Mouse (Mus musculus) stomach, embryonic 16.5 days (tissue): ENCODE measurements around the gene C2cd4b. TPM values are rescaled to one million over a fixed set of nuclear protein-coding genes. Genes with fewer than 3 reads are reported as not detected.

Source experiments
- ATAC-seq: fragments of 200-750 bp; cut with Nextera tagmentation; 2 replicates; pipeline ENCODE4 v1.8.0; 2017; ENCODE audit warnings: moderate number of reproducible peaks, moderate TSS enrichment; ENCODE audit not compliant: insufficient read depth, low FRiP score
- H3K27ac ChIP-seq: fragments of 300-500 bp; sonication (generic); 2 replicates; pipeline ENCODE4 v1.5.1; 2014; ENCODE audit warnings: low read length
- H3K27me3 ChIP-seq: fragments of 300-500 bp; sonication (generic); 2 replicates; pipeline ENCODE4 v1.6.1; 2014; ENCODE audit warnings: low read length, control low read depth, mixed read lengths; ENCODE audit not compliant: control insufficient read depth, insufficient read depth
- H3K36me3 ChIP-seq: fragments of 300-500 bp; sonication (generic); 2 replicates; pipeline ENCODE4 v1.6.1; 2014; ENCODE audit warnings: low read length; ENCODE audit not compliant: control insufficient read depth, insufficient read depth
- H3K4me1 ChIP-seq: fragments of 300-500 bp; sonication (generic); 2 replicates; pipeline ENCODE4 v1.6.1; 2014; ENCODE audit warnings: low read length, control low read depth, mixed read lengths; ENCODE audit not compliant: control insufficient read depth, insufficient read depth
- H3K4me2 ChIP-seq: fragments of 300-500 bp; sonication (generic); 2 replicates; pipeline ENCODE4 v1.6.1; 2014; ENCODE audit warnings: low read depth, low read length, mixed read lengths
- H3K4me3 ChIP-seq: fragments of 300-500 bp; sonication (generic); replicated peaks from 2 replicates; pipeline ENCODE4 v1.5.1; 2014; ENCODE audit warnings: mild to moderate bottlenecking, low read length
- H3K9ac ChIP-seq: fragments of 300-500 bp; sonication (generic); 2 replicates; pipeline ENCODE4 v1.6.1; 2014; ENCODE audit warnings: low read length
- H3K9me3 ChIP-seq: fragments of 300-500 bp; sonication (generic); replicated peaks from 2 replicates; pipeline ENCODE4 v1.6.1; 2016; ENCODE audit warnings: low read length, control low read depth; ENCODE audit not compliant: control insufficient read depth
- WGBS: fragments of 180-500 bp; shearing (Covaris S2); extraction: QIAGEN DNeasy Blood & Tissue Kit; methylation state at CpG from one replicate; pipeline ENCODE4 v1.1.7; 2014; 5-methylcytosine and 5-hydroxymethylcytosine counted together
- polyA plus RNA-seq: library from polyadenylated mRNA; unstranded; fragments of >200 nt; fragmentation: Nextera tagmentation; extraction: Ambion mirVana; gene quantifications from 2 replicates; pipeline ENCODE4 v1.2.1, GENCODE M21; 2015

Gene C2cd4b
- polyA plus RNA-seq, 1 experiment from 2014 or later, result not detected

DNA sequence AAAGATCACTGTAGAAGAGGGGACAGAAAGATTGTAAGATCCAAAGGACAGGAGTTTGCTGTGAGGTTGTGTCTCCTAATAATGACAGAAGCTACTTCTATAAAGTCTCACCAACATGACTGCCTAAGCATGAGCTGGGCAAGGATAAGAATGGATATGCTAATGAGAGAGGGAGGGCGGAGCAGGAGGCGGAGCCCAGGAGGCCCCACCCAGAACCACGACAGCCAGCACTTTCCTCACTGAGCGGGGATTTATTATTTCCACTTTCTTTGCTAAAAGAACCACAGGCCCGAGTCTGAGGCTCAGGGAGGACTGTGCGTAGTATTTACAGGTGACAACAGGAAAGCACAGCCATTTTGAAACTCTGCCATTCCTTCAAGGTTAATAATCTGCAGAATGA is 28.4 kb downstream of the C2cd4b start:
- ATAC-seq, result no peak
- Histone ChIP-seq H3K9ac (no peak overlapping the region), H3K27me3 (no peaks in the 10 kb centered on the region), H3K9me3 (no peaks in the 10 kb centered on the region), H3K36me3 (no peaks in the 10 kb centered on the region), H3K4me2 (no peak overlapping the region), H3K27ac (no peak overlapping the region), H3K4me1 (no peaks in the 10 kb centered on the region), H3K4me3 (no peak overlapping the region)
- WGBS, result 52% methylated on average over 6 of the region's 6 CpGs

DNA sequence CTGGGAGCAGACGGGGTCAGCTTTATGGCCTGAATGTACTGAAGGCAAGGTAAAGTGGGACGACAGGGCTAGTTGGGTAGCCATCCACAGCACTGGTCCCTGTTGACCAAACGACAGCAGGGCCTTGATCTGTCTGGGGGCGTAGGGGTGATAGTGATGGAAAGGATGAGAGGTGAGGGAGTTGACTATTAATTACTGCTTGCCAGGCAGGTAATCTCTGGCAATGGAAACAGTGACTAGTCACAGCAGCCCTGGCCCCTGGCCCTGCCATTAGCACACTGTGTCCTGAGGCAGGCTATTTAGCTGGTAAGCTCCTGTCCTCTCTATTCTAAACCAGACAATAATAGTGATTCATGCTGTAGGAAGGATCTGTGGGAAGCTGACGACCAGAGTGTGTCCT is 33.2 kb downstream of the C2cd4b start:
- WGBS, result 69% methylated on average over 5 of the region's 5 CpGs
- no peaks in the 10 kb centered on the region for H3K9me3 ChIP-seq
- H3K4me1 ChIP-seq, result 0 out of 2 replicates have a peak, but pooled peaks cover 6% of the 10 kb centered on the region
- H3K9ac ChIP-seq, result no peak overlapping the region
- no peaks in the 10 kb centered on the region for H3K36me3 ChIP-seq
- no peak overlapping the region for H3K27ac ChIP-seq
- no peak overlapping the region for H3K4me2 ChIP-seq
- no peak for ATAC-seq
- no peaks in the 10 kb centered on the region for H3K27me3 ChIP-seq
- H3K4me3 ChIP-seq, result no peak overlapping the region

DNA sequence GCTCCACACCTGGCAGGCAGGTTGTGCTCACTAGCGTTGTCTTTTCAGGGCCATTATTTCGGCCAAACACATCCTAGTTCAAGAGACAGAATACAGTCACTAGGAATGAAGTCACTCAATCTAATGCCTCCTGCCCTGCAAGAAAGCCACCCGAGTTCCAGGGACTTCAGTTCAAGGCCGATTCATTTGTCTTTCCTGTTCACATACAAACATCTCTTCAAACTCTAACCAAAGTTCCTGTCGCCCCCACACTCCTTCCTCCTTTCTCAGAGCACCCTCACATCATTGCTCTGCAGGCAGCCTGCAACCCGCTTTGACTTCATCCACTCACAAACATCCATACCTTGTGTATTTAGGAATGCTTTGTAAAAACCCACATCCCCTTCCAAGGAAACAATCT is 34.3 kb downstream of the C2cd4b start:
- no peak overlapping the region for H3K4me3 ChIP-seq
- ATAC-seq, result no peak
- H3K27me3 ChIP-seq, result no peaks in the 10 kb centered on the region
- 0 out of 2 replicates have a peak, but pooled peaks cover 6% of the 10 kb centered on the region for H3K4me1 ChIP-seq
- H3K4me2 ChIP-seq, result no peak overlapping the region
- WGBS, result 67% methylated on average over 6 of the region's 6 CpGs
- no peaks in the 10 kb centered on the region for H3K36me3 ChIP-seq
- H3K27ac ChIP-seq, result no peak overlapping the region
- H3K9ac ChIP-seq, result no peak overlapping the region
- H3K9me3 ChIP-seq, result no peaks in the 10 kb centered on the region

DNA sequence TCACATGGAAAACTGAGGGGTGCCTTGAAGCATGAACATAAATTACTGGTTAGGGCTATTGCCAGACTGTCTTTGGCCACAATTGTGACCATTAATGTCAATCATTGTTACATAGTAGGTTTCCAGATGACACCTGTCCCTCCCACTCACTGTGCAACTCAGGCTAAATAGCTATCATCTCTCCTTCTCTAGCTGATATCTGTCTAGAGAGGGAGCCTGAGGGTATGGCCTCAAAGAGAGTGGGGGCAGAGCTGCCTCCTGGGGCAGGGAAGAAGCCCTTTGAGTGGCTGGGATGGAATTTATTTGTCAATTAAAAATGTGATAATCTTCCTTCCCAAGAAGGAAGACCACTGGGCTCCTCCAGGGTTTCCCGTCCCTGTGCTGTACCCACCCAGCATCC is 35.0 kb downstream of the C2cd4b start:
- 85% methylated on average over 1 of the region's 1 CpGs for WGBS
- Histone ChIP-seq H3K27me3 (no peaks in the 10 kb centered on the region), H3K9me3 (no peaks in the 10 kb centered on the region), H3K9ac (no peak overlapping the region), H3K36me3 (no peaks in the 10 kb centered on the region), H3K27ac (no peak overlapping the region), H3K4me3 (no peak overlapping the region), H3K4me1 (0 out of 2 replicates have a peak, but pooled peaks cover 6% of the 10 kb centered on the region), H3K4me2 (no peak overlapping the region)
- no peak for ATAC-seq

DNA sequence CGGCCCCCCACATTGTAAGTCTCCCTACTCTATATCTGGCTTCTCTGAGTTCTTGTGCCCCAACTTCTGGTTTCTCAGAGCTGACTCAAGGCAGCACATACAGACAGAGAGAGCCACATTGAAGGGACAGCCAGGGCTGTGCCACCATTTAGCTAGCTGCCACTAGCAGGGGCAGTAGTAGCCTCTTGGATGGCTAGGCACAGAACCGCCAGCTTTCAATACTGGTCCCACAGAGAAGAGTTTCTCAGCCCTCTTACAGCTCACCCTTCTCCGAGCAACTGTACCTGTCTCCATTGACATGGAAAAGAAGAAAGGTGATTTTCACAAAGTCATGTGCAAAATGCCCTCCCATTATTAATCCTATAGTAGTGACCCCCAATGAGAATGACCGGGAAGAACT is 35.4 kb downstream of the C2cd4b start:
- Histone ChIP-seq H3K4me3 (no peak overlapping the region), H3K27me3 (no peaks in the 10 kb centered on the region), H3K9me3 (no peaks in the 10 kb centered on the region), H3K36me3 (no peaks in the 10 kb centered on the region), H3K4me1 (0 out of 2 replicates have a peak, but pooled peaks cover 6% of the 10 kb centered on the region), H3K27ac (no peak overlapping the region), H3K9ac (no peak overlapping the region), H3K4me2 (no peak overlapping the region)
- no peak for ATAC-seq
- WGBS, result 86% methylated on average over 4 of the region's 4 CpGs

DNA sequence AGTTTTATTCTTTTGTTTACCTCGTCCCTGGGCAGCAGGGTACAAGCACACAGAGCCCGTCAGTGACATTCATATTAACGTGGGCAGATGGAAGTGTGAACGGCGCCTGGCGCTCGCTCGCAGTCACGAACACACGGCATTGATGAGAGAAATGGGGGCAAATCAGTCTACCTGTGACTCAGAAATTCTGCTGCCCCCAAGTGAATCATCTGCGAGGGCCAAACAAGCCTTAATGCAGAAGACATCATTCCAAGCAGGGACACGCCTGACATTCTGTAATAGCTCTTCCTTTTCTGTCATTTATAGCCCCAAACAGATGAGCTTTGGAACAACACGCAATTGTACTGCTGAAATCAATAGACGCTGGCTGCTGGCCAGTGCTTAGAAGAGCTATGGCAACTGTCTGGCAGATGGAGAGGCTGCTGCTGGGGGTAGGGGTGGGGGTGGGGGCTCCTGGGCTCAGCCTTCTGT is 36.0 kb downstream of the C2cd4b start:
- Histone ChIP-seq H3K4me3 (no peak overlapping the region), H3K36me3 (no peaks in the 10 kb centered on the region), H3K4me1 (0 out of 2 replicates have a peak, but pooled peaks cover 6% of the 10 kb centered on the region), H3K27ac (no peak overlapping the region), H3K9me3 (no peaks in the 10 kb centered on the region), H3K4me2 (no peak overlapping the region), H3K27me3 (no peaks in the 10 kb centered on the region), H3K9ac (no peak overlapping the region)
- WGBS, result 54% methylated on average over 14 of the region's 14 CpGs
- ATAC-seq, result no peak

DNA sequence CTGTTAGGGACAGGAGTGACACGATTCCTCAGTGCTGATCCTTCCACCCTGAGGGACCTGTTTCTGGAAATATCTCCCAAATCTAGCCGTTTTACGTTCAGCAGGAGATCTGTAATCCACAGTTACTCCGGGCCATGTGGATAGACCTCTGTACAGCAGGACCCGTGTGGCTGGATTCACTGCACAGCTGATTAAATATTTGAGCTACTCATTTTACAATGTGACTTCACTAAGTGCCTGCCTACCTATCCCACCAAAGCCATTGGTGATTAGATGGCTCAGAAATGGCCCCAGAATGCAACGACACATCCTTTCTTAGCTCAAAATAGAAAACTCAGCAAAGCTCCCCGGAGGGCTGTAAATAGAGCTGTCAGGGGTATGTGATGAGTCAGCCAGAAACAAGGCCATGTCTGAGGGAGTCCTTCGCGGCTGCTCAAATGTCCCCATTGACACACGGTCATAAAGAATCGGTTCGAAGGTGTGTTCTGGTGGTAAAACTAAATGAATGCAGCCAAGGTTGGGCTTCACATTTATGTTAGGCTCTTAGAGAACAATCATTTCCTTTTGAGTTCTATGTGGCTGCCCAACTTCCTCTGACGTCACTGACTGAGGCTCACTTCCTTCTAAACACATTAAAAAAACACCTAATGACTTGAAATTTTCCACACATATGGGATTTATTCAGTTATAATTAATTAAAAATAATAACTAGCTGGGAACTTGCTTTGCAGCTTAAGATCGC is 40.0 kb downstream of the C2cd4b start:
- H3K9ac ChIP-seq, result no peak overlapping the region
- 0 out of 2 replicates have a peak, but pooled peaks cover 6% of the 10 kb centered on the region for H3K4me1 ChIP-seq
- no peak overlapping the region for H3K4me2 ChIP-seq
- H3K9me3 ChIP-seq, result no peaks in the 10 kb centered on the region
- H3K27me3 ChIP-seq, result no peaks in the 10 kb centered on the region
- no peaks in the 10 kb centered on the region for H3K36me3 ChIP-seq
- no peak overlapping the region for H3K4me3 ChIP-seq
- WGBS, result 51% methylated on average over 14 of the region's 14 CpGs
- no peak for ATAC-seq
- H3K27ac ChIP-seq, result no peak overlapping the region

DNA sequence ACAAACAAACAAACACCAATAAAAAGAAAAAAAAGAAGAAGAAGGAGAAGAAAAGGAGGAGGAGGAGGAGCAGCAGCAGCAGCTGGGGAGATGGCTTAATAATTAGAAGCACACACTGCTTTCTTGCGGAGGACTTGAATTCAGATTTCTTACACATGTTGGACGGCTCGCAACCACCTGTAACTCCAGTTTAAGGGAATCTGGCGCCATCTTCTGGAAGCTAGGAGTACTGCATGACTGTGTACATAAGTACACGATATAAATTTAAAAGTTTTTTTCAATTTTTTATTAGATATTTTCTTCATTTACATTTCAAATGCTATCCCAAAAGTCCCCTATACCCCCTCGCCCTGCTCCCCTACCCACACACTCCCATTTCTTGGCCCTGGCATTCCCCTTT is 43.0 kb downstream of the C2cd4b start:
- H3K9me3 ChIP-seq, result no peaks in the 10 kb centered on the region
- no peaks in the 10 kb centered on the region for H3K36me3 ChIP-seq
- no peak overlapping the region for H3K4me2 ChIP-seq
- no peak overlapping the region for H3K4me3 ChIP-seq
- ATAC-seq, result no peak
- WGBS, result 40% methylated on average over 6 of the region's 6 CpGs
- H3K27me3 ChIP-seq, result no peaks in the 10 kb centered on the region
- no peak overlapping the region for H3K27ac ChIP-seq
- H3K9ac ChIP-seq, result no peak overlapping the region
- no peaks in the 10 kb centered on the region for H3K4me1 ChIP-seq

DNA sequence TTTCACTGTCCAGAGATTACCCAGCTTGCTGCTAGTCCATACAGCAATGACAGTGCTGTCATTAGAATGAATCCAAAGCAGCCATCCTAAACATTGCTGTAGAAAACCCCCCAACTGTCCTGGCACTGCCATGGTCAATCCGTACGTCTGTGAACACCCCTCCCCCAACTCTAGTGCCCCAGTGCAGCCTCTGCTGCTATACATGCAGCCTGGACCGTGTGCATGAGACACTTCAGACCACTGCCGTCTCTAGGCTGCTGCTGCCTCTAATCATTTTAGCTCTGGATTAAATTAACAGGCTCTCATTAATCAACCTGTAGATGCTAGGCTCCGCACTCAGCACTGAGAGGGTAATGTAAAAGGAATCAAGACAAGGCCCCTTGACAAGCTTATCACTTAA is 47.8 kb downstream of the C2cd4b start:
- Histone ChIP-seq H3K4me3 (no peak overlapping the region), H3K4me1 (no peaks in the 10 kb centered on the region), H3K4me2 (no peak overlapping the region), H3K9ac (no peak overlapping the region), H3K27ac (no peak overlapping the region), H3K27me3 (no peaks in the 10 kb centered on the region), H3K9me3 (no peaks in the 10 kb centered on the region), H3K36me3 (no peaks in the 10 kb centered on the region)
- WGBS, result 36% methylated on average over 5 of the region's 5 CpGs
- ATAC-seq, result no peak
